Mouse (Mus musculus) lung, postnatal 0 days (tissue): Measurements from ENCODE around the gene Cyp2d22. TPM values are rescaled to one million over a fixed set of nuclear protein-coding genes. Genes with fewer than 3 reads are reported as not detected.

ENCODE experiments used
- ATAC-seq: fragments of 200-750 bp; cut with Nextera tagmentation; 2 replicates; pipeline ENCODE4 v1.8.0; 2017; ENCODE audit warnings: moderate library complexity
- DNase-seq: peaks from one replicate; pipeline ENCODE4 v3.0.0-alpha.2; 2016; ENCODE audit warnings: low spot score
- H3K27ac ChIP-seq: fragments of 300-500 bp; sonication (generic); 2 replicates; pipeline ENCODE4 v1.5.1; 2014; ENCODE audit warnings: antibody characterized with exemption, mild to moderate bottlenecking, low read length, mixed read lengths
- H3K27me3 ChIP-seq: fragments of 300-500 bp; sonication (generic); replicated peaks from 2 replicates; pipeline ENCODE4 v1.6.1; 2014; ENCODE audit warnings: low read length, mixed read lengths; ENCODE audit not compliant: insufficient read depth
- H3K36me3 ChIP-seq: fragments of 300-500 bp; sonication (generic); 2 replicates; pipeline ENCODE4 v1.6.1; 2014; ENCODE audit warnings: low read length, mixed read lengths; ENCODE audit not compliant: insufficient read depth
- H3K4me1 ChIP-seq: fragments of 300-500 bp; sonication (generic); 2 replicates; pipeline ENCODE4 v1.6.1; 2014; ENCODE audit warnings: antibody characterized with exemption, low read depth, low read length, mixed read lengths; ENCODE audit not compliant: insufficient read depth
- H3K4me2 ChIP-seq: fragments of 300-500 bp; sonication (generic); replicated peaks from 2 replicates; pipeline ENCODE4 v1.6.1; 2014; ENCODE audit warnings: low read depth, mild to moderate bottlenecking, low read length, moderate library complexity, mixed read lengths
- H3K4me3 ChIP-seq: fragments of 300-500 bp; sonication (generic); 2 replicates; pipeline ENCODE4 v1.5.1; 2014; ENCODE audit warnings: low read depth, low read length
- H3K9ac ChIP-seq: fragments of 300-500 bp; sonication (generic); replicated peaks from 2 replicates; pipeline ENCODE4 v1.6.1; 2014; ENCODE audit warnings: low read depth, mild to moderate bottlenecking
- H3K9me3 ChIP-seq: fragments of 300-500 bp; sonication (generic); 2 replicates; pipeline ENCODE4 v1.6.1; 2016; ENCODE audit warnings: low read length, mixed read lengths
- CTCF ChIP-seq: IDR thresholded peaks from 2 replicates; pipeline ENCODE4 v1.5.1; 2016; ENCODE audit warnings: antibody characterized with exemption, mild to moderate bottlenecking
- EP300 ChIP-seq: IDR thresholded peaks from 2 replicates; pipeline ENCODE4 v1.6.1; 2016; ENCODE audit warnings: antibody characterized with exemption, mild to moderate bottlenecking, control low read depth
- WGBS: fragments of 180-500 bp; shearing (Covaris S2); extraction: QIAGEN DNeasy Blood & Tissue Kit; methylation state at CpG from one replicate; pipeline ENCODE4 v1.1.7; 2014; 5-methylcytosine and 5-hydroxymethylcytosine counted together
- polyA plus RNA-seq: library from polyadenylated mRNA; unstranded; fragments of >200 nt; fragmentation: Nextera tagmentation; extraction: Ambion mirVana; gene quantifications from 2 replicates; pipeline ENCODE4 v1.2.1, GENCODE M21; 2015

The Cyp2d22 gene
- polyA plus RNA-seq, 1 experiment from 2014 or later: 13.3 TPM

DNA sequence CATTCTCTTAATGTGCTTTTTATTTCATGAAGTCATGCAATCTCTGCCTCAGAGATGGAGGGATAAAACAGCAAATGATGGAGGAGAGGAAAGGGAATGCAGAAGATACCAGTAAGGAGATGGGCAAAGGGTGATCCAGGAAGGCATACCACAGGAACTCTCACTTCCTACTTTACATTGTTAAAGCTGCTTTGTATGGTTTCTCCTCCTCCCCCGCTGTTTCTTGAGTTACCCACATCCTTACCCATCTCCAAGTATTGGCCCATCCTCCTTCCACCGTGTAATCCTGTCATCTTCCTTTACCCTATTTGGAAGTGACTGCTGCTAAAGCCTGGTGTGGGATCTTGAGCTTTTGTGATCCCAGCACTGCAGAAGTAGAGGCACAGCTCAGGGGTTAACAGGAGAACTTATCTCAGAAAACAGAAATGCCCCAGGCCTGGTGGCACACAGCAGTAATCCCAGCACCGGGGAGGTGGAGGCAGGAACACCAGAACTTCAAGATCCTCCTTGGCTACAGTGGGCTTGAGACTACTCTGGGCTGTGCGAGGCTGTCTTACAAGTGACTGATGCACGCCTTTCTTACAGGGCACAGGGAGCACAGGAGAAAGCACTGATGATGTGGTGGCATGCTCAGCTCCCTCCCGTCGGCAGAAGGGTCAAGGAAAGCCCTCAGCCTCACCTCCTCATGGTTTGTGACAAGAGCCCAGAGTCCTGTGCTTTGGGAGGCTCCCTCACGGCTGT lies 31.6 kb downstream of the Cyp2d22 start:
- Histone ChIP-seq H3K4me2 (no peak overlapping the region), H3K27ac (no peak overlapping the region), H3K9me3 (no peaks in the 10 kb centered on the region), H3K4me1 (peaks cover 16% of the 10 kb centered on the region), H3K27me3 (no peaks in the 10 kb centered on the region), H3K36me3 (peaks cover 27% of the 10 kb centered on the region), H3K9ac (no peak overlapping the region), H3K4me3 (no peak overlapping the region)
- DNase-seq: no peak
- no peak for ATAC-seq
- 80% methylated on average over 8 of the region's 8 CpGs for WGBS
- TF ChIP-seq EP300 (no peak), CTCF (no peak)

- 92% methylated on average over 12 of the region's 12 CpGs for WGBS
- no peaks in the 10 kb centered on the region for H3K27me3 ChIP-seq
- ATAC-seq: no peak
- H3K36me3 ChIP-seq: peaks cover 27% of the 10 kb centered on the region
- no peak for DNase-seq
- no peak overlapping the region for H3K4me3 ChIP-seq
- no peak overlapping the region for H3K4me2 ChIP-seq
- peaks cover 10% of the 10 kb centered on the region for H3K4me1 ChIP-seq
- H3K9ac ChIP-seq: no peak overlapping the region
- H3K27ac ChIP-seq: no peak overlapping the region
- TF ChIP-seq CTCF (no peak), EP300 (no peak)
- no peaks in the 10 kb centered on the region for H3K9me3 ChIP-seq
Observed at GRCm38 (mm10) chr15:82347852-82348251, 32.2 kb downstream of the Cyp2d22 start.

DNA sequence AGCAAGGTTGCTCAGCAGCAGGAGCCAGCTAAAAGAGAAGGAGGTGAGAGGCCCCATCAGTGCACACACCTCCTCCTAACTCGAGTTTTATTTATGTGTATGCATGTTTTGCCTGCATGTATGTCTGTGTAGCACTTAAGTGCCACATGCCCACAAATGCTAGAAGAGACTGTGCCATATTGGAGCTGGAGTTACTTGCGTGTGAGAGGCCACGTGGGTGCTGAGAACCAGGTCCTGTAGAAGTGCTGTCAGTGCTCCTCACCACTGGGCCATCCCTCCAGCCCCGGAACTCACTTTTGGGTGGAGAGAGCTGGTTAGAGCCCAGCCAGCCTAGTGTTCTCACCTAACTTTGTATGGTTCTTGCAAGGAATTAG lies 32.8 kb downstream of the Cyp2d22 start:
- DNase-seq (no peak), ATAC-seq (no peak)
- Histone ChIP-seq H3K4me2 (peak overlapping the region; percentile 62), H3K36me3 (peaks cover 27% of the 10 kb centered on the region), H3K27ac (no peak overlapping the region), H3K9me3 (no peaks in the 10 kb centered on the region), H3K9ac (peak overlapping the region; percentile 69; the same call in 1 of the 2 replicates), H3K4me1 (peaks cover 10% of the 10 kb centered on the region), H3K4me3 (peak overlapping the region; percentile 68; the same call in 1 of the 2 replicates), H3K27me3 (no peaks in the 10 kb centered on the region)
- TF ChIP-seq CTCF: no peak
- no peak for TF ChIP-seq EP300
- WGBS: 72% methylated on average over 4 of the region's 4 CpGs

DNA sequence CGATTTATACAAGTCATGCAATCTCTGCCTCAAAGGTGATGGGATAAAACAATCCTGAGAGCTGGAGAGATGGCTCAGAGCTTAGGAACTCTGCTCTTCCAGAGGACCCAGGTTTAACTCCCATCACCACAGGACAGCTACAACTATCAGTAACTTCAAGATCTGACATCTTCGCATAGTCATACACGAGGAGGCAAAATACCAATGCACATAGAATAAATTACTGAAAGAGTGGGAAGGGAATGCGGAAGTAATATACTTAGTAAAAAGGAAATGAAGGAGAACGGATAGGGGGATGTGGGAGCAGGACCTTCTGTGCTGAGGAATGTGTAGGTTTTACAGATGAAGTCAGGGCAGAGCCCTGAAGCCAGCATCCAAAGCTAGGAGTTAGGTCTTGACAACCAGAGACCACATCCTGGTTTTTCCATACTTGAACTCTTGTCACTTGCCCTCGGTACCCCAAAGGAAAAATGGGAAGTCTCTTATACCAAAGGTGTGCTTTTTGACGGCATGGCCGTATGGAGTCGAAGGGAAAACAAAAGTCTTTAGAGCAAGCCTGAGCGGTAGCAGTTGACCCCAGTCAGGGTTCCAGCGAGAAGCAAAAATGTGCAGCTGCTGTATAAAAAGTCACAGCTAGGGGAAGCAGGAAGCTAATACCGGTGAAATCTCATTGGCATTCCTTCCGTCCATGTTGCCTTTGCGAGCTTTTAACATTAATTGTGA lies 33.3 kb downstream of the Cyp2d22 start:
- Histone ChIP-seq H3K9ac (peak overlapping the region; percentile 69), H3K27ac (peak overlapping the region; percentile 94), H3K9me3 (no peaks in the 10 kb centered on the region), H3K4me3 (peak overlapping the region; percentile 68), H3K4me1 (peaks cover 10% of the 10 kb centered on the region), H3K36me3 (peaks cover 27% of the 10 kb centered on the region), H3K27me3 (no peaks in the 10 kb centered on the region), H3K4me2 (peak overlapping the region; percentile 62)
- no peak for ATAC-seq
- TF ChIP-seq EP300 (peak; percentile 37; the same call in 1 of the 2 replicates), CTCF (peak; percentile 41)
- WGBS: 36% methylated on average over 14 of the region's 14 CpGs
- peak; percentile 53 for DNase-seq

GRCm38 (mm10) chr15:82345820-82346470 lies 34.1 kb downstream of the Cyp2d22 start:
- H3K9me3 ChIP-seq: no peaks in the 10 kb centered on the region
- H3K27me3 ChIP-seq: no peaks in the 10 kb centered on the region
- TF ChIP-seq CTCF (no peak), EP300 (no peak)
- peaks cover 10% of the 10 kb centered on the region for H3K4me1 ChIP-seq
- peak overlapping the region; percentile 94 for H3K27ac ChIP-seq
- peaks cover 26% of the 10 kb centered on the region for H3K36me3 ChIP-seq
- DNase-seq: peak; percentile 99
- peak; percentile 98 for ATAC-seq
- peak overlapping the region; percentile 62 for H3K4me2 ChIP-seq
- WGBS: under 1% methylated on average over 51 of the region's 51 CpGs
- peak overlapping the region; percentile 68 for H3K4me3 ChIP-seq
- H3K9ac ChIP-seq: peak overlapping the region; percentile 69

DNA sequence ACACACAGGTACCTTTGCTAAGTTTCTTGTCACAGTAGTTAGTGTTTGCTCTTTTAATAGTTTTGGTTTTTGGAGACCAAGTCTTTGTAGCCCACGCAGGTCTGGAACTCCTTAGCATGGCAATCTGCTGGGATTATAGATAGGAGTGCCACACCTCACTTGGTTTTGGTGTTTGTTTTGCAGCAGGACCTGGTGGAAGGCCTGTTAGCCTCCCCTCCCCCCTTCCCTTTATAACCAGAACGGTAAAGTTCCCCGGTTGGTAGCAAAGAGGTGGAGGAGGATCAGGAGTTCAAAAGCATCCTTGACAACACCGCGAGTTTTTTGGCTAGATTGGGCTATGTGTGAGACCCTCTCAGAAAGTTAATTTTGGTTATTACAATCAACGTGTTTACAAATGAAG lies 35.1 kb downstream of the Cyp2d22 start:
- Histone ChIP-seq H3K9me3 (no peaks in the 10 kb centered on the region), H3K27ac (no peak overlapping the region), H3K9ac (no peak overlapping the region), H3K4me2 (no peak overlapping the region), H3K36me3 (peaks cover 17% of the 10 kb centered on the region), H3K27me3 (no peaks in the 10 kb centered on the region), H3K4me1 (peaks cover 10% of the 10 kb centered on the region), H3K4me3 (no peak overlapping the region)
- no peak for TF ChIP-seq EP300
- TF ChIP-seq CTCF: no peak
- DNase-seq: no peak
- ATAC-seq: no peak
- WGBS: 81% methylated on average over 6 of the region's 6 CpGs
